Mouse (Mus musculus) kidney, embryonic 15.5 days (tissue): ENCODE measurements at regions not wholly inside any gene's neighbourhood (a gene's known extent, or its start where the extent isn't known, plus 50 kb on each side); places are given as distances from the start of the nearest gene placed in this dataset.
A peak's percentile ranks its signal among the peaks of the same experiment; 100 is the strongest.

Experiments
- ATAC-seq: fragments of 200-750 bp; cut with Nextera tagmentation; replicated peaks from 2 replicates; pipeline ENCODE4 v1.8.0; 2017; ENCODE audit warnings: moderate TSS enrichment; ENCODE audit not compliant: low FRiP score
- H3K27ac ChIP-seq: fragments of 300-500 bp; sonication (generic); 2 replicates; pipeline ENCODE4 v1.5.1; 2015; ENCODE audit warnings: mild to moderate bottlenecking, inconsistent platforms
- H3K27me3 ChIP-seq: fragments of 300-500 bp; sonication (generic); 2 replicates; pipeline ENCODE4 v1.6.1; 2015; ENCODE audit warnings: inconsistent platforms
- H3K36me3 ChIP-seq: fragments of 300-500 bp; sonication (generic); 2 replicates; pipeline ENCODE4 v1.6.1; 2015; ENCODE audit warnings: inconsistent platforms
- H3K4me1 ChIP-seq: fragments of 300-500 bp; sonication (generic); 2 replicates; pipeline ENCODE4 v1.6.1; 2015; ENCODE audit warnings: inconsistent platforms
- H3K4me2 ChIP-seq: fragments of 300-500 bp; sonication (generic); 2 replicates; pipeline ENCODE4 v1.6.1; 2015; ENCODE audit warnings: moderate library complexity, mild to moderate bottlenecking, inconsistent platforms
- H3K4me3 ChIP-seq: fragments of 300-500 bp; sonication (generic); replicated peaks from 2 replicates; pipeline ENCODE4 v1.5.1; 2015; ENCODE audit warnings: mild to moderate bottlenecking, inconsistent platforms
- H3K9ac ChIP-seq: fragments of 300-500 bp; sonication (generic); 2 replicates; pipeline ENCODE4 v1.6.1; 2015; ENCODE audit warnings: mild to moderate bottlenecking, inconsistent platforms
- H3K9me3 ChIP-seq: fragments of 300-500 bp; sonication (generic); replicated peaks from 2 replicates; pipeline ENCODE4 v1.6.1; 2016; ENCODE audit warnings: inconsistent platforms
- WGBS: fragments of 180-500 bp; shearing (Covaris S2); methylation state at CpG from one replicate; pipeline ENCODE4 v1.1.7; 2015; ENCODE audit warnings: mixed read lengths; 5-methylcytosine and 5-hydroxymethylcytosine counted together

DNA sequence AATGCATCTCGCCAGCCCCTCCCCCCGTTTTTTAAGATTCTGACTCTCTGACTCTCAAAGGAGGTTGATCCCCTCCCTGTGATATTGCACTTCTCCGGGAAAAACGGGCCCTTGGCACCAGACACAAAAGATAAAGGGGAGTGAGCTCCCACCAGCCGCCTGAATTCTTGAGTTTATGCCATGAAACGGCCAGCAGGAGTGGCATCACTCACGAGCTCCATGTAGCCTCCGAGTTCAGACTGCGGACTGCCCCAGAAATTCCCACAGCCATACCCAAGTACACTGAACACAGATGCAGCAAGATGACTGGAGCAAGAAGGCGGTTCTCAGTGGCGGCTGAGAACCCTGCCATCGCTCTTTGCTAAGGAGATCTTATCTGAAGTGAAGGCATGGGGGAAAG lies 114.4 kb downstream of the H2al2a start:
- Histone ChIP-seq H3K4me3 (no peak overlapping the region), H3K4me2 (no peak overlapping the region), H3K27ac (no peak overlapping the region), H3K4me1 (peaks cover 15% of the 10 kb centered on the region), H3K27me3 (no peaks in the 10 kb centered on the region), H3K36me3 (no peaks in the 10 kb centered on the region), H3K9me3 (no peaks in the 10 kb centered on the region), H3K9ac (no peak overlapping the region)
- WGBS: 82% methylated on average over 12 of the region's 12 CpGs
- ATAC-seq: no peak

DNA sequence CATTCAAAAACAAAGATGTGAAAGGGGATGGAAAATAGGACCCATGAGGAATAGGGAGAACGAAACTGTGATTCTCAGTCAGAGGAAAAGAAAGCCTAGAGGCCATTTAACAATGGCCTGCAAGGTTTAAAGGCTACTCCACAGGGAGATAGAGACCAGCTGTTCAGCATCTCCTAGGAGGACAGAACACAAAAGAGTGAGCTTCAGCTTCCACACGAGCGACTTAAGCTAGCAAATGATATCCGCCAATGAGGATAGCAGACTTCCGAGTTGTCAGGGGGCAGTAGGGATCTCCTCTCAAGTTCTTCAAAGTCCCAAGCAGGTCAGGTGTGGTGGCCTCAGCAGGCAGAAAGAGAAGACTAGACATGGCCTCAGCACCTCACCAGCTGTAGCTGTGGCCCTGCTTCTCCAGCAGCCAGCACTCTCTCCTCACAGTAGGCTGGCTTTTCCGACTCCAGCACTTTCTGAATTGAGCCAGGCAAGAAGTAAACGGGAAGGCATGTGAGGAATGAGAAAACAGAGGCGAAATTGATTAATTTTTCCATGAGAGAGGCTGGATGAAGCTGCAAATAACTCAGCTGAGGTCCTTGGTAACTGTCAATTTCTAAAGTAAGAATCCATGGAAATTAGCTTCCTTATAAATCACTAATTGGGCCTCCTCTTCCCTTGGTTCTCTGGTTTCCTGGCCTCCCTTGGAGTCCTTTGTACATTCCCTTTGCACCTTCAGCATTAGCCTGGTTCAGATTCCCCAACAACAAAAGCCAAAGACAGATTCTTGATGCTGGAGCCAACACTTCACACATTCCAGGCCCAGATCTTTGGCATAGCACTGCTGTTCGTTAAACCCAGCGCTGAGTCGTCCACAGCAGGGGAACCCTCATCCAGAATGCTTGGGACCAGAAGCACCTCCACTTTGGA lies 115.7 kb downstream of the H2al2a start:
- ATAC-seq: peak; percentile 64

GRCm38 (mm10) chr2:17877901-17878300 lies 118.9 kb downstream of the H2al2a start:
- no peak for ATAC-seq
- Histone ChIP-seq H3K9ac (no peak overlapping the region), H3K9me3 (no peaks in the 10 kb centered on the region), H3K4me1 (peaks cover 9% of the 10 kb centered on the region; the same call in 1 of the 2 replicates), H3K27ac (no peak overlapping the region), H3K36me3 (no peaks in the 10 kb centered on the region), H3K27me3 (no peaks in the 10 kb centered on the region), H3K4me2 (no peak overlapping the region), H3K4me3 (no peak overlapping the region)
- WGBS: 88% methylated on average over 1 of the region's 1 CpGs

More for the DNA sequence above, 115.7 kb downstream of the H2al2a start:
- Histone ChIP-seq H3K36me3 (no peaks in the 10 kb centered on the region), H3K27ac (peak overlapping the region; percentile 41; the same call in 1 of the 2 replicates), H3K4me1 (peaks cover 13% of the 10 kb centered on the region), H3K27me3 (no peaks in the 10 kb centered on the region), H3K4me3 (no peak overlapping the region), H3K4me2 (no peak overlapping the region), H3K9ac (no peak overlapping the region), H3K9me3 (no peaks in the 10 kb centered on the region)
- 36% methylated on average over 11 of the region's 11 CpGs for WGBS

DNA sequence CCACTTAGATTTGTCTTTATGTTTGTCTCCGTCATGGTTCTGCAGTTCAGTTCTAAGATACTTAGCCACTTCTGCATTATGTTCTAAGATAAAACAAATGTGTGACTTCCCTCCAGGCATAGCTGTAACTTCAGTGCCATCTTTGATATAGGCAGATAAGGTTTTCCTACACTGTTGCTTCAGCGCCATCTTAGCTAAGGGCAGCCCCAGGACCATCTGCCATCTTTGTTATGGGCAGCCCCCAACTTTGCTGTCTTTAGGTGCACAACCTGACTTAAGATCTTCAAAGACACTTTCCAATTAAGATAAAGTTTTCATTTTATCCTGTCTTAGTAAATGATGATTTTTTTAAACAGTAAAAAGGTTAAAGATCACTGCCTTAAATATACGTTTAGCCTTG lies 119.8 kb downstream of the H2al2a start:
- Histone ChIP-seq H3K4me3 (no peak overlapping the region), H3K27me3 (no peaks in the 10 kb centered on the region), H3K9me3 (no peaks in the 10 kb centered on the region), H3K4me1 (peaks cover 9% of the 10 kb centered on the region; the same call in 1 of the 2 replicates), H3K4me2 (no peak overlapping the region), H3K36me3 (no peaks in the 10 kb centered on the region), H3K27ac (no peak overlapping the region), H3K9ac (no peak overlapping the region)
- ATAC-seq: no peak
- 89% methylated on average over 3 of the region's 3 CpGs for WGBS

GRCm38 (mm10) chr2:17876155-17876554 lies 120.6 kb downstream of the H2al2a start:
- Histone ChIP-seq H3K9me3 (no peaks in the 10 kb centered on the region), H3K4me2 (no peak overlapping the region), H3K36me3 (no peaks in the 10 kb centered on the region), H3K4me1 (peaks cover 12% of the 10 kb centered on the region), H3K9ac (no peak overlapping the region), H3K27ac (no peak overlapping the region), H3K27me3 (no peaks in the 10 kb centered on the region), H3K4me3 (no peak overlapping the region)
- no peak for ATAC-seq
- 88% methylated on average over 9 of the region's 9 CpGs for WGBS

DNA sequence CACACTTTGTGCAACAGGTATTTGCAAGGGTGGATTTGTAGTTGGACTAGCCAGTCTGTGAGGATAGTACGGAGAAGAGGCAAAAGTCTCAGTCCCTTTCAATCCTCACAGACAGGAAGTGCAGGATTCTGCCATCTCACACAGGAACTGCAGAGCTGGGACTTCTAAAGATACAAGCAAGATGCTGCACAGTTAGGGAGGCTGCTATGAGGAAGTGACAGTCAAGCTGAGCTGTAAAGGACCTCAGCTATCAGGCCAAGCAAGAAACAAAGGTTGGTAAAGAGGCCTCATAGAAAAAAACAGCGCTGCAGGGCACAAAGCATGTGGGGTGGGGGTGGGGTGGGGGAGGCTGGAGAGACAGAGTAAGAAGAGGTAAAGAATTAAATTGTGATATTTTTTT lies 126.2 kb downstream of the H2al2a start:
- ATAC-seq: no peak
- Histone ChIP-seq H3K4me1 (peaks cover 40% of the 10 kb centered on the region), H3K4me3 (no peak overlapping the region), H3K9me3 (no peaks in the 10 kb centered on the region), H3K4me2 (no peak overlapping the region), H3K27ac (peak overlapping the region; percentile 42), H3K9ac (no peak overlapping the region), H3K36me3 (no peaks in the 10 kb centered on the region), H3K27me3 (no peaks in the 10 kb centered on the region)
- 64% methylated on average over 2 of the region's 2 CpGs for WGBS

GRCm38 (mm10) chr2:17868145-17868544 lies 128.6 kb downstream of the H2al2a start:
- H3K4me1 ChIP-seq: peaks cover 40% of the 10 kb centered on the region
- ATAC-seq: peak; percentile 80
- H3K9ac ChIP-seq: no peak overlapping the region
- H3K36me3 ChIP-seq: no peaks in the 10 kb centered on the region
- H3K27me3 ChIP-seq: no peaks in the 10 kb centered on the region
- no peak overlapping the region for H3K4me3 ChIP-seq
- H3K27ac ChIP-seq: peak overlapping the region; percentile 57
- H3K9me3 ChIP-seq: no peaks in the 10 kb centered on the region
- 17% methylated on average over 9 of the region's 9 CpGs for whole genome bisulfite sequencing
- 0 out of 2 replicates have a peak overlapping the region, but pooled peaks have one; percentile 5 for H3K4me2 ChIP-seq

DNA sequence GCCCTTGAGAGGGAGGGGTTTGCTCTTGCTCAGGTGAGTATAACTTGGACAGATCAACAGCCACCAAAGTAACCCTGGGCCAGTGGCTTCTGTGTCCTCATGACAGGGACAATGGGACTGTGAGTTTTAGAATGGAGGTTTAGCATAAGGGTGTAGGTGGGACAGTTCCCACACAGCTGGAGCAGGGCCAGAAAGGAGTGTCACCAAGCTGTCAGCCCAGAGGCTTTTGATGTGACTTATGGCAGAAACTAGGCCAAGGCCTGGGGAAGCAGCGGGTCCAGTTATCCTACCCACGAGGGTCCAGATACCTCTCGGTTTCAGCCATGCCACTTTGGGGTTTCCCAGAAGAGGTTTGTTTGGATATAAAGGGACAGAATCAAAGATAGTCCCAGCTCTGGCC lies 129.4 kb downstream of the H2al2a start:
- H3K36me3 ChIP-seq: no peaks in the 10 kb centered on the region
- H3K4me3 ChIP-seq: no peak overlapping the region
- H3K4me2 ChIP-seq: no peak overlapping the region
- no peak overlapping the region for H3K9ac ChIP-seq
- no peaks in the 10 kb centered on the region for H3K27me3 ChIP-seq
- ATAC-seq: no peak
- H3K9me3 ChIP-seq: no peaks in the 10 kb centered on the region
- peaks cover 40% of the 10 kb centered on the region for H3K4me1 ChIP-seq
- WGBS: 39% methylated on average over 3 of the region's 3 CpGs
- H3K27ac ChIP-seq: peak overlapping the region; percentile 57

DNA sequence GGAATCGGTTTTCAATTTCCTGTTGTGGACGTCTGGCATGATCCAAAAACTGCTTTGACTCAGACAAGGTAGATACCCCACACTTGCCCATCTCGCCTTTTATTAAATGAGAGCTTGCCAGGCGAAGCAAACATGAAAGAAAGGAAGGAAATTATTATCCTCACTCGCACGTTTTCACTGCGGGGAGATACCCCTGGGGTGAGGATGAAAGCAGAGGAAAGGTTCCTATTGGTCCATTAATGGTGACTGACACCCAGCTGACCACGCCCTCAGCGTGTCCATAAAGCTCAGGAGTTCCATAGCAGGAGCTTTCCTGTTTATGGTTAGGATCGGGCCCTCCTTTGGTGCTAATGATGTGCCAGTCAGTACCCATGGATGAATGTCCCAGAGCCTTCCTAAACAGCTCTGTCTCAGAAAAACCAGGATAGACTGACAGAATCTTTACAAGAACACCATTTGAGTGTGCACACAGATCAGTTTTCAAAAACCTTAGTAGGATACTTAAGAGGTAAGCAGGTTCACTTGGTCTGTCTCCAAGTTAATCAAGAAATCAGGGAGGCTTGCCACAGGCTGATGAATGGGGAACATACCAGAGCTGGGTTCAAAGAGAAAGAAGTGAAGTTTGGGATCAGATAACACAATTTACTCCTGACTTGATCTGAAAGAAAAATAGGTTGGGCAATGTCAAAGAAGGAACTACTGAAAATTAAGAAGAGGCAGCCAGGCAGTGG lies 130.7 kb upstream of the Nebl start:
- H3K9ac ChIP-seq: no peak overlapping the region
- WGBS: 6% methylated on average over 10 of the region's 10 CpGs
- peak overlapping the region; percentile 52 for H3K4me2 ChIP-seq
- peaks cover 28% of the 10 kb centered on the region for H3K4me1 ChIP-seq
- peak; percentile 63 for ATAC-seq
- H3K9me3 ChIP-seq: no peaks in the 10 kb centered on the region
- H3K4me3 ChIP-seq: peak overlapping the region; percentile 15; the same call in 1 of the 2 replicates
- peak overlapping the region; percentile 45; the same call in 1 of the 2 replicates for H3K27ac ChIP-seq
- H3K27me3 ChIP-seq: no peaks in the 10 kb centered on the region
- no peaks in the 10 kb centered on the region for H3K36me3 ChIP-seq

DNA sequence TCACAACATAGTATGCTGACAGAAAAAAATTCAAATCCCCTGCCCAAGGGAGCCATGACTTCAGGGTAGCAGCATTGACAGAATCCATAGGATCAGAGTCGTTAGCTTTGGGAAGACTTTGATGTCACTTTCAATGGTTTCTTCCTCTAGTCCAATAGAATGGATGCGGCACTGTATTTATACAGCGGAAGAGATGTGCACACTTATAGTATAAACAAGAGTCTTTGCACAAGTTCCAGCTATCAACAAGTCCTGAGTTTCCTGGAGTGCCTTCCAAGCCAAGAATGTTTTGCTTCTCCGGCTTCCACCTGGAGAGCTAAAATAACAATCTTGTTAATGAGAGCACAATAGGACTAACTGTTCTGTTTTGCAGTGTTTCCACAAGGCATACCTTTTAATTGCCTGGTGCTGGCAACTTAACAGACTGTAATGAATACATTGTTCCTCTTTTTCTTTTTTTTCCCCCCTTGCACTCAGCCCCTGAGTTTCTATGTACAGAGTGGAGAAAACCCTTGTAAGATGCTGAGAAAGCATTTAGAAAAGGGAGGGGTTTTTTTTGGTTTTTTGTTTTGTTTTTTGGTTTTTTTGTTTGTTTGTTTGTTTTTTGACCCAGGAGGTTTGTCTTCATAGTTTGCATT lies 129.8 kb upstream of the Nebl start:
- Histone ChIP-seq H3K9me3 (no peaks in the 10 kb centered on the region), H3K4me3 (0 out of 2 replicates have a peak overlapping the region, but pooled peaks have one; percentile 15), H3K4me1 (peaks cover 28% of the 10 kb centered on the region), H3K4me2 (peak overlapping the region; percentile 52), H3K27ac (0 out of 2 replicates have a peak overlapping the region, but pooled peaks have one; percentile 58), H3K36me3 (no peaks in the 10 kb centered on the region), H3K9ac (no peak overlapping the region), H3K27me3 (no peaks in the 10 kb centered on the region)
- no peak for ATAC-seq
- 42% methylated on average over 4 of the region's 4 CpGs for WGBS

GRCm38 (mm10) chr2:17859234-17859633 lies 128.0 kb upstream of the Nebl start:
- 93% methylated on average over 8 of the region's 8 CpGs for WGBS
- no peak for ATAC-seq
- no peak overlapping the region for H3K4me2 ChIP-seq
- no peak overlapping the region for H3K27ac ChIP-seq
- no peak overlapping the region for H3K9ac ChIP-seq
- no peak overlapping the region for H3K4me3 ChIP-seq
- H3K9me3 ChIP-seq: no peaks in the 10 kb centered on the region
- no peaks in the 10 kb centered on the region for H3K27me3 ChIP-seq
- H3K36me3 ChIP-seq: no peaks in the 10 kb centered on the region
- H3K4me1 ChIP-seq: peaks cover 28% of the 10 kb centered on the region

- H3K4me2 ChIP-seq: no peak overlapping the region
- 40% methylated on average over 8 of the region's 8 CpGs for WGBS
Observed at GRCm38 (mm10) chr2:17858326-17858725, 127.1 kb upstream of the Nebl start.

More at GRCm38 (mm10) chr2:17858326-17858725, 127.1 kb upstream of the Nebl start:
- H3K9ac ChIP-seq: no peak overlapping the region
- no peak for ATAC-seq
- H3K4me1 ChIP-seq: peaks cover 34% of the 10 kb centered on the region
- H3K27me3 ChIP-seq: no peaks in the 10 kb centered on the region
- H3K36me3 ChIP-seq: no peaks in the 10 kb centered on the region
- peak overlapping the region; percentile 62; the same call in 1 of the 2 replicates for H3K27ac ChIP-seq
- H3K9me3 ChIP-seq: no peaks in the 10 kb centered on the region
- no peak overlapping the region for H3K4me3 ChIP-seq
